Mouse (Mus musculus) kidney, postnatal 0 days (tissue): ENCODE results near the gene Bpifb2. TPM values are rescaled to one million over a fixed set of nuclear protein-coding genes. Genes with fewer than 3 reads are reported as not detected.
A peak's percentile ranks its signal among the peaks of the same experiment; 100 is the strongest.

Experiments used
- ATAC-seq: fragments of 200-750 bp; cut with Nextera tagmentation; replicated peaks from 2 replicates; pipeline ENCODE4 v1.8.0; 2017; ENCODE audit warnings: low read depth, moderate number of reproducible peaks, moderate TSS enrichment, moderate library complexity; ENCODE audit not compliant: low FRiP score
- DNase-seq: peaks from one replicate; pipeline ENCODE4 v3.0.0-alpha.2; 2016; ENCODE audit warnings: low spot score
- H3K27ac ChIP-seq: fragments of 300-500 bp; sonication (generic); 2 replicates; pipeline ENCODE4 v1.5.1; 2014; ENCODE audit warnings: mild to moderate bottlenecking
- H3K27me3 ChIP-seq: fragments of 300-500 bp; sonication (generic); 2 replicates; pipeline ENCODE4 v1.6.1; 2014; ENCODE audit warnings: low read length, mixed read lengths; ENCODE audit not compliant: insufficient read depth
- H3K36me3 ChIP-seq: fragments of 300-500 bp; sonication (generic); 2 replicates; pipeline ENCODE4 v1.6.1; 2014; ENCODE audit warnings: low read length, mixed read lengths; ENCODE audit not compliant: insufficient read depth
- H3K4me1 ChIP-seq: fragments of 300-500 bp; sonication (generic); replicated peaks from 2 replicates; pipeline ENCODE4 v1.6.1; 2014; ENCODE audit warnings: antibody characterized with exemption, low read length, mixed read lengths; ENCODE audit not compliant: insufficient read depth
- H3K4me2 ChIP-seq: fragments of 300-500 bp; sonication (generic); 2 replicates; pipeline ENCODE4 v1.6.1; 2014; ENCODE audit warnings: mild to moderate bottlenecking, low read length, moderate library complexity, mixed read lengths
- H3K4me3 ChIP-seq: fragments of 300-500 bp; sonication (generic); replicated peaks from 2 replicates; pipeline ENCODE4 v1.5.1; 2014; ENCODE audit warnings: low read depth, low read length
- H3K9ac ChIP-seq: fragments of 300-500 bp; sonication (generic); 2 replicates; pipeline ENCODE4 v1.6.1; 2014; ENCODE audit warnings: low read depth, low read length
- H3K9me3 ChIP-seq: fragments of 300-500 bp; sonication (generic); replicated peaks from 2 replicates; pipeline ENCODE4 v1.6.1; 2016; ENCODE audit warnings: low read length, inconsistent platforms, mixed read lengths
- CTCF ChIP-seq: IDR thresholded peaks from 2 replicates; pipeline ENCODE4 v1.5.1; 2016; ENCODE audit warnings: antibody characterized with exemption, low read depth, mild to moderate bottlenecking, moderate library complexity
- WGBS: fragments of 180-500 bp; shearing (Covaris S2); extraction: QIAGEN DNeasy Blood & Tissue Kit; methylation state at CpG from one replicate; pipeline ENCODE4 v1.1.7; 2014; 5-methylcytosine and 5-hydroxymethylcytosine counted together
- polyA plus RNA-seq: library from polyadenylated mRNA; unstranded; fragments of >200 nt; fragmentation: Nextera tagmentation; extraction: Ambion mirVana; gene quantifications from 2 replicates; pipeline ENCODE4 v1.2.1, GENCODE M21; 2015

Bpifb2 gene
- polyA plus RNA-seq, 1 experiment from 2014 or later: not detected

- 88% methylated on average over 6 of the region's 6 CpGs for WGBS
- no peak for TF ChIP-seq CTCF
- Histone ChIP-seq H3K4me2 (no peak overlapping the region), H3K27me3 (no peaks in the 10 kb centered on the region), H3K9ac (no peak overlapping the region), H3K27ac (no peak overlapping the region), H3K4me3 (no peak overlapping the region), H3K36me3 (no peaks in the 10 kb centered on the region), H3K4me1 (no peaks in the 10 kb centered on the region), H3K9me3 (no peaks in the 10 kb centered on the region)
- ATAC-seq (no peak), DNase-seq (no peak)
These were observed 46.4 kb downstream of the Bpifb2 start for GRCm38 (mm10) chr2:153921246-153921645.

GRCm38 (mm10) chr2:153929871-153930413, 55.1 kb downstream of the Bpifb2 start:
- Histone ChIP-seq H3K4me1 (no peaks in the 10 kb centered on the region), H3K9me3 (no peaks in the 10 kb centered on the region), H3K4me2 (no peak overlapping the region), H3K27ac (no peak overlapping the region), H3K9ac (no peak overlapping the region), H3K36me3 (no peaks in the 10 kb centered on the region), H3K27me3 (no peaks in the 10 kb centered on the region), H3K4me3 (no peak overlapping the region)
- DNase-seq (peak; percentile 60), ATAC-seq (no peak)
- 36% methylated on average over 3 of the region's 3 CpGs for WGBS
- peak; percentile 92 for TF ChIP-seq CTCF

DNA sequence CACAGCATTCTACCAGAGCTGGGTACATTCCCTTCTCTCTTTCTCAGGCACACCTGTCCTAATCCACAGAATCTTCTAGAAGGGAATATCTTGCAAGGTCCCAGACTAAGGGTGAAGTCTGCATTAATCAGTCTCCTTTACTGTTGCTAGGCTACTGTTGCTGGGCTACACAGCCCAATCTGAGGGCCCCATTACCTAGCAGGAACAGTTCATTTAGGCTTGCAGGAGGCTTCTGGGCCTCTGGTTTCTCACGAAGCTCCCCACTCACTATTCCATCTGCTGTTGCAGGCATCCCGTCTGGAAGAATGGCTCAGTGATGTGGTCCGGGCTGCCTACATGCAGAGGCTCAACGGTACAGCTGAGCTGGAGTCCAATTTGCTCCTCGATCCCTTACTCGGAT, 56.3 kb downstream of the Bpifb2 start:
- no peaks in the 10 kb centered on the region for H3K9me3 ChIP-seq
- WGBS: 78% methylated on average over 6 of the region's 6 CpGs
- no peaks in the 10 kb centered on the region for H3K27me3 ChIP-seq
- H3K9ac ChIP-seq: no peak overlapping the region
- DNase-seq: no peak
- no peak overlapping the region for H3K4me2 ChIP-seq
- no peak overlapping the region for H3K4me3 ChIP-seq
- H3K4me1 ChIP-seq: no peaks in the 10 kb centered on the region
- no peak for ATAC-seq
- H3K27ac ChIP-seq: no peak overlapping the region
- no peak for TF ChIP-seq CTCF
- H3K36me3 ChIP-seq: no peaks in the 10 kb centered on the region

- WGBS: 80% methylated on average over 6 of the region's 6 CpGs
- H3K4me2 ChIP-seq: no peak overlapping the region
- no peak for ATAC-seq
- H3K27ac ChIP-seq: no peak overlapping the region
- no peaks in the 10 kb centered on the region for H3K36me3 ChIP-seq
- no peak overlapping the region for H3K9ac ChIP-seq
- no peaks in the 10 kb centered on the region for H3K27me3 ChIP-seq
- no peaks in the 10 kb centered on the region for H3K9me3 ChIP-seq
- TF ChIP-seq CTCF: no peak
- H3K4me1 ChIP-seq: no peaks in the 10 kb centered on the region
- H3K4me3 ChIP-seq: no peak overlapping the region
- no peak for DNase-seq
These were observed 58.5 kb downstream of the Bpifb2 start for GRCm38 (mm10) chr2:153933311-153933710.

GRCm38 (mm10) chr2:153935348-153935747, 60.5 kb downstream of the Bpifb2 start:
- no peaks in the 10 kb centered on the region for H3K36me3 ChIP-seq
- H3K27me3 ChIP-seq: no peaks in the 10 kb centered on the region
- TF ChIP-seq CTCF: 0 out of 2 replicates have a peak, but pooled peaks have one; percentile 8
- H3K9ac ChIP-seq: no peak overlapping the region
- 91% methylated on average over 6 of the region's 6 CpGs for WGBS
- DNase-seq (no peak), ATAC-seq (no peak)
- H3K4me2 ChIP-seq: no peak overlapping the region
- H3K9me3 ChIP-seq: no peaks in the 10 kb centered on the region
- no peak overlapping the region for H3K27ac ChIP-seq
- no peaks in the 10 kb centered on the region for H3K4me1 ChIP-seq
- no peak overlapping the region for H3K4me3 ChIP-seq

- WGBS: 87% methylated on average over 5 of the region's 5 CpGs
- H3K9ac ChIP-seq: no peak within 1 kb of the TSS
- H3K4me2 ChIP-seq: no peak within 1 kb of the TSS
These were observed 63.0 kb downstream of the Bpifb2 start, which contains the start of gene Bpifb4 for GRCm38 (mm10) chr2:153937843-153938242. TSS of gene Bpifb4 (plus strand) at chr2:153938212.

GRCm38 (mm10) chr2:153943537-153943936, 68.7 kb downstream of the Bpifb2 start:
- no peak for ATAC-seq
- WGBS: 44% methylated on average over 3 of the region's 3 CpGs

More at GRCm38 (mm10) chr2:153937843-153938242, 63.0 kb downstream of the Bpifb2 start, which contains the start of gene Bpifb4:
- DNase-seq (no peak), ATAC-seq (no peak)
- Histone ChIP-seq H3K27ac (no peak within 1 kb of the TSS), H3K4me3 (no peak within 1 kb of the TSS), H3K9me3 (no peaks in the 10 kb centered on the region), H3K27me3 (no peaks in the 10 kb centered on the region), H3K36me3 (no peaks in the 10 kb centered on the region), H3K4me1 (no peaks in the 10 kb centered on the region)
- no peak for TF ChIP-seq CTCF

More at GRCm38 (mm10) chr2:153943537-153943936, 68.7 kb downstream of the Bpifb2 start:
- H3K9ac ChIP-seq: no peak overlapping the region
- TF ChIP-seq CTCF: peak; percentile 75
- no peaks in the 10 kb centered on the region for H3K4me1 ChIP-seq
- peak; percentile 40 for DNase-seq
- H3K4me3 ChIP-seq: no peak overlapping the region
- no peaks in the 10 kb centered on the region for H3K36me3 ChIP-seq
- no peak overlapping the region for H3K4me2 ChIP-seq
- no peaks in the 10 kb centered on the region for H3K9me3 ChIP-seq
- H3K27ac ChIP-seq: no peak overlapping the region
- H3K27me3 ChIP-seq: no peaks in the 10 kb centered on the region
